Mouse (Mus musculus) brain, embryonic 14.5 days (tissue): ENCODE measurements around the gene Tbc1d22a. TPM values are rescaled to one million over a fixed set of nuclear protein-coding genes. Genes with fewer than 3 reads are reported as not detected.
"Not testable (repeated sequence)": the region's sequence is repeated elsewhere in the genome, so short reads cannot be mapped to it uniquely, and the experiment has no call there.

Experiments
- DNase-seq: peaks from one replicate; pipeline ENCODE4 v3.0.0-alpha.2; 2011; ENCODE audit warnings: low read depth
- CTCF ChIP-seq: fragments of 200-500 bp; IDR thresholded peaks from 2 replicates; pipeline ENCODE4 v1.5.1; 2012; ENCODE audit warnings: inconsistent platforms, mild to moderate bottlenecking, moderate library complexity, borderline replicate concordance; ENCODE audit not compliant: insufficient read depth, insufficient read length; ENCODE audit errors: extremely low read depth
- POLR2A ChIP-seq: fragments of 200-500 bp; IDR thresholded peaks from 2 replicates; pipeline ENCODE4 v1.6.1; 2012; ENCODE audit warnings: mild to moderate bottlenecking, inconsistent platforms, borderline replicate concordance; ENCODE audit not compliant: poor library complexity, insufficient read depth, insufficient read length, severe bottlenecking; ENCODE audit errors: extremely low read depth
- polyA plus RNA-seq: library from polyadenylated mRNA; depleted of rRNA; stranded (reverse); fragments of >200 nt; gene quantifications from 2 replicates; pipeline ENCODE4 v1.2.3, GENCODE M21; 2012

Tbc1d22a gene
- polyA plus RNA-seq, 1 experiment, result 16.8 TPM

- no peak for DNase-seq
- TF ChIP-seq CTCF, result no peak
- TF ChIP-seq POLR2A, result no peak
Observed at GRCm38 (mm10) chr15:86183484-86183883, 30.8 kb upstream of the Tbc1d22a start.

- no peak for DNase-seq
- no peak for TF ChIP-seq CTCF
- no peak for TF ChIP-seq POLR2A
Observed at GRCm38 (mm10) chr15:86184071-86184470, 30.2 kb upstream of the Tbc1d22a start.

- peak; percentile 65 for DNase-seq
- TF ChIP-seq POLR2A, result no peak; the same call in 1 of the 2 replicates
- no peak for TF ChIP-seq CTCF
Observed at GRCm38 (mm10) chr15:86184851-86185688, 29.2 kb upstream of the Tbc1d22a start.

GRCm38 (mm10) chr15:86185689-86186569 lies 28.3 kb upstream of the Tbc1d22a start, which contains the start of gene Cerk:
TSS of gene Cerk (minus strand) at chr15:86186141.
- DNase-seq, result peak; percentile 74
- TF ChIP-seq POLR2A (peak; percentile 61; the same call in 1 of the 2 replicates), CTCF (peak; percentile 52)

- no peak for DNase-seq
- TF ChIP-seq CTCF, result no peak
- TF ChIP-seq POLR2A, result no peak
Observed at GRCm38 (mm10) chr15:86186686-86187085, 27.6 kb upstream of the Tbc1d22a start.

GRCm38 (mm10) chr15:86188186-86188585 lies 26.1 kb upstream of the Tbc1d22a start:
- TF ChIP-seq CTCF, result no peak
- TF ChIP-seq POLR2A, result no peak
- DNase-seq, result peak; percentile 76

- TF ChIP-seq CTCF, result no peak
- no peak for TF ChIP-seq POLR2A
- DNase-seq, result peak; percentile 51
Observed at GRCm38 (mm10) chr15:86188746-86189470, 25.4 kb upstream of the Tbc1d22a start.

- TF ChIP-seq CTCF, result no peak
- TF ChIP-seq POLR2A, result no peak
- no peak for DNase-seq
Observed at GRCm38 (mm10) chr15:86190387-86190786, 23.9 kb upstream of the Tbc1d22a start.

- no peak for TF ChIP-seq POLR2A
- no peak for TF ChIP-seq CTCF
- no peak for DNase-seq
Observed at GRCm38 (mm10) chr15:86191505-86191904, 22.8 kb upstream of the Tbc1d22a start.

- no peak for DNase-seq
- TF ChIP-seq POLR2A, result no peak
- no peak for TF ChIP-seq CTCF
Observed at GRCm38 (mm10) chr15:86191933-86192332, 22.3 kb upstream of the Tbc1d22a start.

- not testable (repeated sequence) for DNase-seq
Observed at GRCm38 (mm10) chr15:86194676-86195453, 19.4 kb upstream of the Tbc1d22a start.

- DNase-seq, result no peak
- TF ChIP-seq POLR2A (no peak), CTCF (no peak)
Observed at GRCm38 (mm10) chr15:86199052-86199451, 15.2 kb upstream of the Tbc1d22a start.
